Mouse (Mus musculus): ENCODE data around the gene Hils1. TPM values are rescaled to one million over a fixed set of nuclear protein-coding genes. Genes with fewer than 3 reads are reported as not detected.

The Hils1 gene
- total RNA-seq, 2 experiments from 2014 or later: not detected

- no peak for TF ChIP-seq CTCF (conservative IDR thresholded peaks at IDR 0.05)
Observed at GRCm38 (mm10) chr11:94985140-94985539, 17.7 kb downstream of the Hils1 start.

GRCm38 (mm10) chr11:94985822-94986221 is 18.4 kb downstream of the Hils1 start:
- Histone ChIP-seq H3K27ac (no peak overlapping the region), H3K4me3 (no peak overlapping the region)
- DNase-seq (ENCODE audit: low spot score in 2 of 2): no peak
- no peak for TF ChIP-seq CTCF (conservative IDR thresholded peaks at IDR 0.05)

More at GRCm38 (mm10) chr11:94985140-94985539, 17.7 kb downstream of the Hils1 start:
- no peak overlapping the region for H3K4me3 ChIP-seq
- DNase-seq (ENCODE audit: low spot score in 2 of 2): no peak
- no peak overlapping the region for H3K27ac ChIP-seq

- H3K27ac ChIP-seq: peak overlapping the region; percentile 100
- no peak overlapping the region for H3K4me3 ChIP-seq
- no peak for DNase-seq (ENCODE audit: low spot score in 2 of 2)
- no peak for TF ChIP-seq CTCF (conservative IDR thresholded peaks at IDR 0.05)
Observed at GRCm38 (mm10) chr11:94986435-94986834, 19.0 kb downstream of the Hils1 start.

- no peak overlapping the region for H3K4me3 ChIP-seq
- TF ChIP-seq CTCF (conservative IDR thresholded peaks at IDR 0.05): no peak
- peak overlapping the region; percentile 100 for H3K27ac ChIP-seq
- DNase-seq (ENCODE audit: low spot score in 2 of 2): no peak
Observed at GRCm38 (mm10) chr11:94987341-94987740, 19.9 kb downstream of the Hils1 start.

DNA sequence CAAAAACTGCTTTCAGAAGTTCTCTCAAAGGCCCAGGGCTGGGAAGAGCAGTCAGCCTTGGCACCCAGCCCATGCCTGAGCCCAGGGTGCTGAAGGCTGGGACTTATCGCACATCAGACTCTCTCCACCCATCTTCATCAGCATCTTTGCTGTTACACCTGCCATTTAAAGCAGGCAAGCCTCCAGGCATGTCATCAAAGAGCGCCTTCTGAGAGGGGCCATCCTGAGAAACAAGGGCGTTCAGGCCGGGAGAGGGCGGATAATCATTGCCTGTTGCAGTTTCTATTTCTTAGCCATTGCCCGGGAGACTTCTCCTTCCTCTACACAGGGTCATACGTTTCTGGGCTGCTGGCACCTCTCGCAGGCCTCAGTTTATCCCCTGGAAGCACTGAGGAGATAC is 20.5 kb downstream of the Hils1 start:
- no peak for TF ChIP-seq CTCF (conservative IDR thresholded peaks at IDR 0.05)
- Histone ChIP-seq H3K4me3 (no peak overlapping the region), H3K27ac (peak overlapping the region; percentile 100)
- DNase-seq (ENCODE audit: low spot score in 2 of 2): no peak

DNA sequence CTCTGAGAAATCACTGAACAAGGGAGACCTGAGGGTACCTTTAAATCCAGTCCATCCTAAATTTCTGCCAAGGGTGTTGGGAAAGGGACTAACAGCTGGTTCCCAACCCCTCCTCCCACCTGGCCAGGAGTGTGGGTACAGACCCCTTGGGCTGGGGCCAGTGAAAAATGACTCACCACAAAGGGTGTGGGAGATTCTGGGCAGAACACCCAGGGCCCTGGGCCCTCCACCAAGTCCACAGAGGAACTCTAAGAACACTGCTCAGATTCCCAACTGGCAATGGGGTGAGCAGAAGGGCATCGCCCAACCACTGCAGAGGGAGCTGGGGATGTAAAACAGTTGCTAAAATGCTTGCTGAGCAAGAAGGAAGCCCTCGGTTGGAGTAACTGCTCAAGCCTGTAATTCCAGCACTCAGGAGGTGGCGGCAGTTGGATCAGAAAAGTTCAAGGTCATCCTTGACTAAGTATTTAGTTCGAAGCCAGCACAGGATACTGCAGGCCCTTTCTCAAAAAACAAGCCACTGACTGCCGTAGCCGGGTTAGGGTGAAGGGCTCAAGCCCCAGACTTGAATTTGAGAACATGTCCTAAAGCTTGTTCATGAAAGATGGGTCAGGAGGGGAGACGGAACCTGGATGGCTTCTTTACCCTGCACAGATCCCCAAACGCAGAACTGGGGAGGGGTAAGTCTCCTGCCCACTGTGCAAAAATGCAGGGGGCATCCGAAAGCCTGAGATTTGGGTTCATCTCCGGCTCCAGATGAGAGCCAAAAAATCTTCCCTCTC is 21.6 kb downstream of the Hils1 start:
- DNase-seq (ENCODE audit: low spot score in 2 of 2): peak in 1 of 2 experiments; percentile 39
- peak overlapping the region; percentile 94 for H3K4me3 ChIP-seq
- peak overlapping the region; percentile 100 for H3K27ac ChIP-seq
- TF ChIP-seq CTCF (conservative IDR thresholded peaks at IDR 0.05): no peak

GRCm38 (mm10) chr11:94989562-94990017 is 22.2 kb downstream of the Hils1 start:
- DNase-seq (ENCODE audit: low spot score in 2 of 2): peak; percentile 81 to 87
- peak overlapping the region; percentile 100 for H3K27ac ChIP-seq
- peak; percentile 27 for TF ChIP-seq CTCF (conservative IDR thresholded peaks at IDR 0.05)
- H3K4me3 ChIP-seq: peak overlapping the region; percentile 94

DNA sequence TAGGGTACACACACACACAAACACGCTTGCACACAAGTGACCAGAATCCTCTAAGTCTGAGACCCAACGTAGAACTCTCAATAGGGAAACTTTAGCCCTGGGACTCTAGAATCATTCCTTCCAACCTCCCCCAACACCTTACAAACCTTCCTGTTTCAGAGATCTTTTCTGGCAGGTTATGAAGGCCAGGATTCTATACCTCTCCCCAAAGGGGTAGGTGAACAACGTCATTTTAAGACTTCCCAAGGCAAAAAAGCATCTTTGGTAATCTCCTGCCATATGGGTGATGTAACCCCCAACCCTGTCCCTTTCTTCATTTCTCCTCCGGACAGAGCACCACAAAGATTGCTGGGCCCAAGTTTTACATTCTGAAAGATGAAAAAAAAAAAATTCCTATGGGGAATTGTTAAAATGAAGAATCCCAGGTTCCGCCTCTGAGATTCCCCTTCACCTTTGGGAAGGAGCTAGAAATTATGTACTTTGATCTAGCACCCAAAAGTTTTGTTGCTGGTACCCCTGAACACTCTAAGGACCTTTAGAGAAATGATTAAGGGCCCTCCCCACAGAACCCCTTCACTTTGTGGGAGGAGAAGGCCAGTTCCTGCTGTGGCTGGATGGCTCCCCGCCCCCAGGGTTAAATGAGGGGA is 22.8 kb downstream of the Hils1 start:
- Histone ChIP-seq H3K27ac (peak overlapping the region; percentile 100), H3K4me3 (peak overlapping the region; percentile 94)
- no peak for DNase-seq (ENCODE audit: low spot score in 2 of 2)
- TF ChIP-seq CTCF (conservative IDR thresholded peaks at IDR 0.05): no peak

DNA sequence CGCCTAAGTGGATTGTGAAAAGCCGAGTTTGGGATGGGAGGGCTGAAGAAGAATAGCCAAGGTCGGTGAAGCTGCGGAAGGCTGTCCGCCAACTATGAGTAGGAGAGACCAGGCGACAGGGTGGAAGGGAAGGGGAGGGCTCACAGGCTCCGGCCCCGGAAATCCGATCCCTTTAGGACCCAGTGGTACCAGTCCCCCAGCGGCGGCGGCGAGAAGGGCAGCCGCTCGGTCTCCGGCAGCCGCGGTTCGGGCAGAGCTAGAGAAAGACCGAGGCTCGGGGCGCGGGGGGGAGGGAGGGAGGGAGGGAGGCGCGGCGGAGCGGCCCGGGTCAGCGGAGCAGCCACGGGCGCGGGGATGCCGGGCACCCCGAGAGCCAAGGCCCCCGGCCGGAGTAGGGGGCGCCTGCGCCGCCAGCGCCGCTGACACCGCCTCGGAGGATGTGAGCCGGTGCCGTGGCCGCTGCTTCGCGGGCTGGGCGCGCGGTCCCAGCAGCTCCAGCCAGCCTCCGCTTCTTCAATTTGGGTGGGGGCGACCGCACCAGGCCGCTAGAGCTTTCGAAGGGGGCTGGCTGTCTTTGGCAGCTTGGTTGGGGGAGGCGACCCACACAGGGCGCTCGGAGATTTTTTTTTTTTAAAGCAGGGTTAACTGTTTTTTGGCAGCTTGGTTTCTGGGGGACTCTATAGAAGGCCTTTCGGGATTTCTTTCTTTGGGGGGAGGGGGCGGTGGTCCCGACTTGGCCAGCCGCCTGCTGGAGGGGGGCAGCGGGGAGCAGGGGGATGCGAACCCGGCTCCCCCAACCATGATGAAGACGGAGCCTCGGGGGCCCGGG is 23.6 kb downstream of the Hils1 start, which contains the start of gene Ppp1r9b:
Gene Ppp1r9b (plus strand): TSS at position 287 of the 829 bp plus-strand sequence.
- peak within 1 kb of the TSS; percentile 100 for H3K27ac ChIP-seq
- H3K4me3 ChIP-seq: peak within 1 kb of the TSS; percentile 94
- peak; percentile 79 for TF ChIP-seq CTCF (conservative IDR thresholded peaks at IDR 0.05)
- peak; percentile 92 to 93 for DNase-seq (ENCODE audit: low spot score in 2 of 2)

DNA sequence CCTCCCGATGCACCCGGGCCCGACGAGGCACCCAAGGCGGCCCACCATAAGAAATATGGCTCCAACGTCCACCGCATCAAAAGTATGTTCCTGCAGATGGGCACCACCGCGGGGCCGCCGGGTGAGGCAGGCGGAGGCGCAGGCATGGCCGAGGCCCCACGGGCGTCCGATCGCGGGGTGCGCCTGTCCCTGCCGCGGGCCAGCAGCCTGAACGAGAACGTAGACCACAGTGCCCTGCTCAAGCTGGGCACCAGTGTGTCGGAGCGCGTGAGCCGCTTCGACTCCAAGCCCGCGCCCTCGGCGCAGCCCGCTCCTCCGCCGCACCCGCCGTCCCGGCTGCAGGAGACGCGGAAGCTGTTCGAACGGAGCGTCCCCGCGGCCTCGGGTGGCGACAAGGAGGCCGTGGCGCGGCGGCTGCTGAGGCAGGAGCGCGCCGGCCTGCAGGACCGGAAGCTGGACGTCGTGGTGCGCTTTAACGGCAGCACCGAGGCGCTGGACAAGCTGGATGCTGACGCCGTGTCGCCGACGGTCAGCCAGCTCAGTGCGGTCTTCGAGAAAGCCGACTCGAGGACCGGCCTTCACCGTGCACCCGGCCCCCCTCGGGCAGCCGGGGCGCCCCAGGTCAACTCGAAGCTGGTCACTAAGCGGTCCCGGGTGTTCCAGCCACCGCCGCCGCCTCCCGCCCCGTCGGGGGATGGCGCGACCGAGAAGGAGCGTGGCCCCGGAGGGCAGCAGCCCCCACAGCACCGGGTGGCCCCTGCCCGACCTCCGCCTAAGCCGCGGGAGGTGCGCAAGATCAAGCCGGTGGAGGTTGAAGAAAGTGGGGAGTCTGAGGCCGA is 24.5 kb downstream of the Hils1 start:
- Histone ChIP-seq H3K4me3 (peak overlapping the region; percentile 94), H3K27ac (peak overlapping the region; percentile 100)
- no peak for DNase-seq (ENCODE audit: low spot score in 2 of 2)
- no peak for TF ChIP-seq CTCF (conservative IDR thresholded peaks at IDR 0.05)

DNA sequence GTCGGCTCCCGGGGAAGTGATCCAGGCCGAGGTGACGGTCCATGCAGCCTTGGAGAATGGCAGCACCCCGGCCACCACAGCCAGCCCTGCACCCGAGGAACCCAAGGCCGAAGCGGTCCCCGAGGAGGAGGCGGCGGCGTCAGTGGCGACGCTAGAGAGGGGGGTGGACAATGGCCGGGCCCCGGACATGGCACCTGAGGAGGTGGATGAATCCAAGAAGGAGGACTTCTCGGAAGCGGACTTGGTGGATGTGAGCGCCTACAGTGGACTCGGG is 25.0 kb downstream of the Hils1 start:
- TF ChIP-seq CTCF (conservative IDR thresholded peaks at IDR 0.05): no peak
- DNase-seq (ENCODE audit: low spot score in 2 of 2): no peak
- H3K4me3 ChIP-seq: peak overlapping the region; percentile 94
- peak overlapping the region; percentile 100 for H3K27ac ChIP-seq

Data from layer of hippocampus, adult 2 months (tissue).